Mouse (Mus musculus): ENCODE data around the gene Smchd1. TPM values are rescaled to one million over a fixed set of nuclear protein-coding genes. Genes with fewer than 3 reads are reported as not detected.
"Not testable (repeated sequence)": the region's sequence is repeated elsewhere in the genome, so short reads cannot be mapped to it uniquely, and the experiment has no call there.

Smchd1 gene
- polyA plus RNA-seq, 1 experiment = 23.7 TPM

DNA sequence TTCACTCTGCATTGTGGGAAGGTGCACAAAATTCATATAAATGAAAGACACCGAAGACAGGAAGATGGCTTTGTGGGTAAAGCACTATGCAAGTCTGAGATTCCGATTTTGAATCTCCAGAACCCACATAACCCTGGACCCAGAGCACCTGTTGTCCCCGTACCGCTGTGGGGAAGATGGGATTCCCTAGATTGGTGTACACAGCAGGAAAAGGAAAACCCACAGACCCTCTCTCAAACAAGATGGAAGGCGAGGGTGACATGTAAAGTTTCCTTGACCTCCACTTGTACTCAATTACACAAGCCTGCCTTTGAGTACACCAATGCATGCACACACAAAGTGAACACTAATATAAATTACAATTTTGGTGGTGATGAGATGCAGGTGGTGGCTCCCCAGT lies 9.6 kb upstream of the Smchd1 start:
- no peaks in the 10 kb centered on the region for H3K4me1 ChIP-seq (ENCODE audit: control insufficient read depth, insufficient read depth, low read length)
- TF ChIP-seq CTCF (IDR thresholded peaks at IDR 0.05; ENCODE audit: extremely low read depth, insufficient read depth, low read length) (no peak), POLR2A (IDR thresholded peaks at IDR 0.05; ENCODE audit: extremely low read depth, insufficient read depth, low read length) (no peak)
- no peak overlapping the region for H3K4me3 ChIP-seq (ENCODE audit: insufficient read depth, low read length)
- no peak overlapping the region; the same call in 1 of the 2 replicates for H3K27ac ChIP-seq (ENCODE audit: insufficient read depth, low read length)

DNA sequence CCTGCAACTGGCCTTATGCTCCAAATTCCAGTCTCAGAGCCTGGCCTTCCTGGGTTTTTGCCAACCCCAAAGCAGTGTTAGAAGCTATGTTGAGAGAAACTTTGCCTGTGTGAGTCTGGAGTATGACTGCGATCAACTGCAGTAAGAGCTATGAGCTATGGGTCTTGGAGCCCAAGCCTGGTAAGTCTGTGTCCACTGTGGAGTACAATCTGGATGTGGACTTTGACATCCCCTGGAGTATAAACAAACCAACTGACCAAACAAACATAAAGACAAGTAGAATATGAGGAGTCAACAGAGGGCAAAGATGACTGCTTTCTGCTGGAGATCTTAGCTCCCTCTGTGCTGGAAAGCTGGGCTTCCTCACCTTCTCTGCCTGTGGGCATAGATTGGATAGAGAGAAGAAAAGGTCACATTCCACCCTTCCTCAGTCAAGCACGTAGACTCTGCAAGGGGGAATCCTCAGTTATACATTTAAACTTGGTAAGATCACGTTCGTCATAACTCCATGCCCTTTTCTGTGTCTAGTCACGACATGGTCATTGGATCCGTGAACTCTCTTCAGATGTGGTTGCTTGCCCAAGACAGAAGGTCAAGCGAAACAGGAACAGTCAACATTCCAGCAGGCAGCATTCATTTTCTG lies 8.4 kb upstream of the Smchd1 start:
- no peak for TF ChIP-seq POLR2A (IDR thresholded peaks at IDR 0.05; ENCODE audit: extremely low read depth, insufficient read depth, low read length)
- H3K4me1 ChIP-seq (ENCODE audit: control insufficient read depth, insufficient read depth, low read length) = no peaks in the 10 kb centered on the region

DNA sequence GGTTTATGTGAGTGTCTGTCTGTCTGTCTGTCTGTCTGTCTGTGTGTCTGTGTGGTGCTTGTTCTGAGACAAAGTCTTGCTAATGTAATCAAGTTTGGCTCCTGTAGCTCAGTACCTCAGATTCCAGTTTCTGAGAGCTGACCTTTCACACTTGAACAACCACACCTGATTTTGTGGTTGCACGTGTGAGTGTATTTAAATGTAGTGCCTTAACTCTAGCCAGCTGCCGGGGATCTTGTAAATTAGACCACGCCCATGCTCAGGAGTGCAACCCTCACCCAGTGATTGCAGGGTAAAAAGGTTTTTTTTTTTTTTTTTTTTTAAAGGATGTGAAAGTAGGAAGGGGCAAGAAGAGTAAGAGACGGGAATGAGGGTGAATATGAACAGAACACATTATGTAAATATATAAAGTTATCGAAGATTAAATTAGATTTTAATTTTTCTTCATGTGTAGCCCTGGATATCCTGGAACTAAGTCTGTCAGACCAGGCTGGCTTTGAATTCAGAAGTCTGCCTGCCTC lies 4.3 kb upstream of the Smchd1 start:
- H3K4me1 ChIP-seq (ENCODE audit: control insufficient read depth, insufficient read depth, low read length) = peaks cover 1% of the 10 kb centered on the region
- TF ChIP-seq POLR2A (IDR thresholded peaks at IDR 0.05; ENCODE audit: extremely low read depth, insufficient read depth, low read length) = no peak
- no peak for TF ChIP-seq CTCF (IDR thresholded peaks at IDR 0.05; ENCODE audit: extremely low read depth, insufficient read depth, low read length)

More for the DNA sequence above, 8.4 kb upstream of the Smchd1 start:
- Histone ChIP-seq H3K27ac (ENCODE audit: insufficient read depth, low read length) (no peak overlapping the region), H3K4me3 (ENCODE audit: insufficient read depth, low read length) (no peak overlapping the region)

DNA sequence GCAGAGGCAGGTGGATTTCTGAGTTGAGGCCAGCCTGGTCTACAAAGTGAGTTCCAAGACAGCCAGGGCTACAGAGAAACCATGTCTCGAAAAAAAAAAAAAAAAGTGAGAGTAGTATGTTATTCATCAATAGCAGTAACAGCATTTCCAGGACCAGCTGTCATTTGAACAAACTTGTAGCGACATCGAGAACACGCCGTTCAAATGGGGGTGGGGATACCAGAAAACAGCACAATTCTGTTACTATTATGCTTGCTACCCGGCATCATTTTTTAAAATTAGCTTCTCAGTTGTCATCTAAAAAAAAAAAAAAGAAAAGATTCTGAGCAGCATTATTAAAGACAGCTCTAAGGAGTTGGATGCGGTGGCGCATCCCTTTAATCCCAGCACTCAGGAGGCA lies 2.3 kb upstream of the Smchd1 start:
- no peak overlapping the region for H3K27ac ChIP-seq (ENCODE audit: insufficient read depth, low read length)
- peaks cover 4% of the 10 kb centered on the region for H3K4me1 ChIP-seq (ENCODE audit: control insufficient read depth, insufficient read depth, low read length)
- H3K4me3 ChIP-seq (ENCODE audit: insufficient read depth, low read length) = no peak overlapping the region
- TF ChIP-seq CTCF (IDR thresholded peaks at IDR 0.05; ENCODE audit: extremely low read depth, insufficient read depth, low read length) (no peak), POLR2A (IDR thresholded peaks at IDR 0.05; ENCODE audit: extremely low read depth, insufficient read depth, low read length) (no peak)

More for the DNA sequence above, 4.3 kb upstream of the Smchd1 start:
- no peak overlapping the region for H3K27ac ChIP-seq (ENCODE audit: insufficient read depth, low read length)
- H3K4me3 ChIP-seq (ENCODE audit: insufficient read depth, low read length) = no peak overlapping the region

DNA sequence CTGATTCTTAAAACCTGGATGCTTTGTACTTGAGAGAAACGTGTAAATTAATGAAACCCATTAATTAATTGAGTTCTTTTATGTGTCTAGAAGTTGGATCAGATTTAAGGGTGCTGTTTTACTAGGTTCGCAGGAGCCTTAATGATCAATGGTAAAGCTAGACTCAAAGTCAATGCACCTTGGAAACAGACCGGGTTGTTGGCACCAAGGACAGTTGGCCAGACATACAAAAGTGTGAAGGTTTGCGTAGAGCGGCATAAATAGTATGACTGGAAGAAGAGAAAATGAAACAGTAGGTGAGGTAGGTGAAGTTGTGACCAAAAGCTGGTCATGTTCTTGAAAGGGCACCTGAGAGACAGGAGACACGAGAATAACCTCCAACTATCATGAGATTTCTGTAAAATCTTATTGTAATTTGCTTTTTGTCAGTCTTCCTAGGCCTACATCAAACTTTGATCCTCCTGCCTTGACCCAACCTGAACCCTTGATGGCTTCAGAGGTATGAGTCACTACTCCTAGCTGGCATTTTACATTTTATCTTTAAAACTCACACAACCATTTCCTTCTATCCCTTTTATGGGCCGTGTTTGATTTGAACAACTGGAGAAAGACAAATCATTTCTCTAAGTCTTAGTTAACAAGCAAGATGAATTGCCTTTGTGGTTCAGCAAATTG lies 1.3 kb upstream of the Smchd1 start:
- no peak for TF ChIP-seq POLR2A (IDR thresholded peaks at IDR 0.05; ENCODE audit: extremely low read depth, insufficient read depth, low read length)
- no peak for TF ChIP-seq CTCF (IDR thresholded peaks at IDR 0.05; ENCODE audit: extremely low read depth, insufficient read depth, low read length)
- Histone ChIP-seq H3K27ac (ENCODE audit: insufficient read depth, low read length) (no peak overlapping the region), H3K4me3 (ENCODE audit: insufficient read depth, low read length) (peak overlapping the region; percentile 95; the same call in 1 of the 2 replicates), H3K4me1 (ENCODE audit: control insufficient read depth, insufficient read depth, low read length) (peaks cover 4% of the 10 kb centered on the region)

DNA sequence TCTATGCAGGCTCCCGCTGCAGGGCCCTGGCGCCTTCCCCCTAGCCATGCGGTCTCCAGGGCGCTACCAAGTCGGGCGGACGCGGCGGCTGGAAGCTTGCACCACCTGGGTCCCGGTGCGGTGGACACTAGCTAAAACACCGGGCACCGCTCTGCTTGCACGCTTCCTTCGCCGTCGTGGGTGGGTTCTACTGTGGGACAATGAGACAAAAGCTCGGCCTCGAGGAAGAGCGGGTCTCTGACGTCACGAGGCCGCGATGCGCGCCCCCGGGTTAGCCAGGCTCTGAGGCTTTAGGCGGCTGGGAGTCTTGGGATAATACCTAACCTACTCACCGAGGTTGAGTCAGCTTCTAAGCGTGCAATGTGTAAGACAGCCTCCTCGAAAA lies 554 bp upstream of the Smchd1 start:
- no peak for TF ChIP-seq CTCF (IDR thresholded peaks at IDR 0.05; ENCODE audit: extremely low read depth, insufficient read depth, low read length)
- no peak for TF ChIP-seq POLR2A (IDR thresholded peaks at IDR 0.05; ENCODE audit: extremely low read depth, insufficient read depth, low read length)
- peak overlapping the region; percentile 95 for H3K4me3 ChIP-seq (ENCODE audit: insufficient read depth, low read length)
- peak overlapping the region; percentile 92 for H3K27ac ChIP-seq (ENCODE audit: insufficient read depth, low read length)
- H3K4me1 ChIP-seq (ENCODE audit: control insufficient read depth, insufficient read depth, low read length) = peaks cover 4% of the 10 kb centered on the region

DNA sequence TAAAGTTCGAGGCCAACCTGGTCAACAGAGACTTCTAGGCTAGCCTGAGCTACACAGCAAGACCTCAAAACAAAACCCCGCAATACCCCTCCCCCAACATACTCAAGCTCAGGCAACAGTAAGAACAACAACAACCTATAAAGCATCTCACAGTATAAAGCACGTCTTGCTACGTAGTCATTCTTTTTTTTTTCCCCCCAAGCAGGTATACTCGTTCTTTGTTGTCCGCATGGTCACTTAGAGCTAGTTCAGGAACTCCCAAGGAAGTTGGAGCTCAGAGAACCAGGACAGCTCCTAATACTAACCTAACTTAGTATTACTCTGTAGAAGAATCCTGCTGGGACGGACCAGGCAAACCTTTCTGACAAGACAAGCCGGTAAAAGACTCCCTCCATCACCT lies 1.0 kb downstream of the Smchd1 start:
- Histone ChIP-seq H3K4me1 (ENCODE audit: control insufficient read depth, insufficient read depth, low read length) (peaks cover 4% of the 10 kb centered on the region), H3K4me3 (ENCODE audit: insufficient read depth, low read length) (peak overlapping the region; percentile 95), H3K27ac (ENCODE audit: insufficient read depth, low read length) (no peak overlapping the region)
- no peak for TF ChIP-seq CTCF (IDR thresholded peaks at IDR 0.05; ENCODE audit: extremely low read depth, insufficient read depth, low read length)

DNA sequence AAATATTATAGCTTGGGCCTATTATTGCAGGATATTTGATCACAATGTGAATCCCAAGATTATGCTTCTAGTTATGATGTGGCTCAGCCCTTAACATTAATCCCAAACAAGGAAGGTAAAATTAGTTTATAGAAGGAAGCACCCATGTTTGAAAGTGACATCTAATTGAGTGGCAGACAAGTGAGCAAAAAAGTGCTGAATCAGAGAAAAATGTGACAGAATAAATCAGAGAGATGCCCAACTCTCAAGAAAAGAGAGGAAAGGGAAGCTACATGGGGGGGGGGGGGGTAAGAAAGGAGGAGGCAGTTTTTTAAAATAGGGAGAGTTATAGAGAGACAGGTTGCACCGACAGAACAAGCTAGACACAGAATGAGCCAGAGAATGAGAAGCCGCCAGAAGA lies 3.9 kb downstream of the Smchd1 start:
- peaks cover 3% of the 10 kb centered on the region for H3K4me1 ChIP-seq (ENCODE audit: control insufficient read depth, insufficient read depth, low read length)
- no peak overlapping the region for H3K27ac ChIP-seq (ENCODE audit: insufficient read depth, low read length)
- no peak overlapping the region for H3K4me3 ChIP-seq (ENCODE audit: insufficient read depth, low read length)
- TF ChIP-seq CTCF (IDR thresholded peaks at IDR 0.05; ENCODE audit: extremely low read depth, insufficient read depth, low read length) = no peak
- no peak for TF ChIP-seq POLR2A (IDR thresholded peaks at IDR 0.05; ENCODE audit: extremely low read depth, insufficient read depth, low read length)

DNA sequence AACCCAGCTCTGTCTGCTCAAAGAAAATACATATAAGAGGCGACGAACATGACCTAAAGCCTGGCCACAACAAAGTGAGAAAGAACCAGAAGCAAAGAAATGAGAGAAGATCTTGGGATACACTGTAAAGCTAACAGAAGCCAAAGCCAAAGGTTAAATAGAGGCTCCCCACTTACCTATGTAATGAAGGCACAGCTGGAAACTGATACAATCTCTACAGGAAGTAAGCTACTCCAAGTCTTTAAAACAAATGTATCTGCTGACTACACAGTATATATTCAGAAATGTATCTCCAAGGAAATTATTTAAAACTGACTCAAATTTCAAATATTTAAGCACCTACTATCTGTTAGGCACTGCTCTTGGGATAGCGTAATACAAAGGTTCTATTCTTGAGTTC lies 14.8 kb downstream of the Smchd1 start:
- Histone ChIP-seq H3K4me1 (ENCODE audit: control insufficient read depth, insufficient read depth, low read length) (no peaks in the 10 kb centered on the region), H3K4me3 (ENCODE audit: insufficient read depth, low read length) (no peak overlapping the region), H3K27ac (ENCODE audit: insufficient read depth, low read length) (no peak overlapping the region)
- TF ChIP-seq CTCF (IDR thresholded peaks at IDR 0.05; ENCODE audit: extremely low read depth, insufficient read depth, low read length) (no peak), POLR2A (IDR thresholded peaks at IDR 0.05; ENCODE audit: extremely low read depth, insufficient read depth, low read length) (no peak)

DNA sequence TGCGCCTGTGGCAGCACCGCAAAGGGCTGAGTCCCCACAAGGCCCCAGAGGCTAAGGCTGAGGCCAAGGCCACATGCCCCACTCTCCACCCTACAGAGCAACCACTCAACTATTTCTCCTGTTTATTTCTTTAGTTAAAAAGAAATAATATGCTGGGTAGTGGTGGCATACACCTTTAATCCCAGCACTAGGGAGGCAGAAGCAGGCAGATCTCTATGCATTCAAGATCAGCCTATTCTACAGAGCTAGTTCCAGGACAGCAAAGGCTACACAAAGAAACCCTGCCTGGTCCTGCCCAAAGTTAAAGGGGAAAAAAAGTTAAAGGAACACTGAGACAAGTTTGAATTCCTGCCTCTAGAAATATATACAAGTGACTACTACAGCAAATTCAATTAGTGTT lies 15.3 kb downstream of the Smchd1 start, which contains the start of gene Gm4707:
Gene Gm4707 (minus strand): TSS at position 101 of the 400 bp plus-strand sequence.
- no peak within 1 kb of the TSS for H3K27ac ChIP-seq (ENCODE audit: insufficient read depth, low read length)
- no peak within 1 kb of the TSS for H3K4me3 ChIP-seq (ENCODE audit: insufficient read depth, low read length)
- no peaks in the 10 kb centered on the region for H3K4me1 ChIP-seq (ENCODE audit: control insufficient read depth, insufficient read depth, low read length)
- TF ChIP-seq CTCF (IDR thresholded peaks at IDR 0.05; ENCODE audit: extremely low read depth, insufficient read depth, low read length) (no peak), POLR2A (IDR thresholded peaks at IDR 0.05; ENCODE audit: extremely low read depth, insufficient read depth, low read length) (no peak)

DNA sequence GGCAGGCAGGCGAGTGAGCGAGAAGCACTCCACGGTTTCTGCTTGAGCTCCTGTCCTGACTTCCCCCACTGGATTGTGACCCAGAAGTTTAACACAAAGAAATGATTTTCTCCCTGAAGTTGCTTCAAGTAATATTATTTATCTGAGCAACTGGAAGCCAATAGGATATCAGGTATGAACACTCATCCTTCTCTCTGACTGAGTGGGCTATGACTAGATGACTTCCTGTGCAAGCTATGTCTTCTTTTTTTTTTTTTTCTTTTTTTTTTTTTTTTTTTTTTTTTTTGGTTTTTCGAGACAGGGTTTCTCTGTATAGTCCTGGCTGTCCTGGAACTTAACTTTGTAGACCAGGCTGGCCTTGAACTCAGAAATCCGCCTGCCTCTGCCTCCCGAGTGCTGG lies 17.8 kb downstream of the Smchd1 start:
- not testable (repeated sequence) for H3K4me3 ChIP-seq (ENCODE audit: insufficient read depth, low read length); H3K27ac ChIP-seq (ENCODE audit: insufficient read depth, low read length); H3K4me1 ChIP-seq (ENCODE audit: control insufficient read depth, insufficient read depth, low read length)
